Mouse (Mus musculus): ENCODE data around the gene Raver2. TPM values are rescaled to one million over a fixed set of nuclear protein-coding genes. Genes with fewer than 3 reads are reported as not detected.
A peak's percentile ranks its signal among the peaks of the same experiment; 100 is the strongest.

Raver2 gene
- 4.4 and 4.6 TPM in 2 replicates for polyA plus RNA-seq (2015; fragmentation: Nextera tagmentation; extraction: Ambion mirVana)

- Histone ChIP-seq H3K4me1 (peaks cover 11% of the 10 kb centered on the region), H3K4me3 (peak within 1 kb of the TSS; percentile 85), H3K27ac (no peak within 1 kb of the TSS), H3K9me3 (no peaks in the 10 kb centered on the region), H3K9ac (peak within 1 kb of the TSS; percentile 62), H3K4me2 (peak within 1 kb of the TSS; percentile 98), H3K27me3 (replicated peaks) (no peaks in the 10 kb centered on the region), H3K36me3 (replicated peaks) (no peaks in the 10 kb centered on the region)
- WGBS: 1% methylated on average over 51 of the region's 54 CpGs
- peak; percentile 85 for ATAC-seq (replicated peaks)
Observed at GRCm38 (mm10) chr4:101068786-101069153, at the start of gene Raver2. TSS of gene Raver2 (plus strand) at chr4:101068983.

- H3K27me3 ChIP-seq (replicated peaks): no peaks in the 10 kb centered on the region
- H3K36me3 ChIP-seq (replicated peaks): no peaks in the 10 kb centered on the region
- H3K4me1 ChIP-seq: no peaks in the 10 kb centered on the region
- H3K4me2 ChIP-seq: no peak within 1 kb of the TSS
- ATAC-seq (replicated peaks): no peak
- no peaks in the 10 kb centered on the region for H3K9me3 ChIP-seq
- 86% methylated on average over 4 of the region's 4 CpGs for WGBS
- H3K4me3 ChIP-seq: no peak within 1 kb of the TSS
- no peak within 1 kb of the TSS for H3K9ac ChIP-seq
- H3K27ac ChIP-seq: no peak within 1 kb of the TSS
Observed at GRCm38 (mm10) chr4:101020596-101020995, 48.2 kb upstream of the Raver2 start, which contains the start of gene Gm10577. TSS of gene Gm10577 (minus strand) at chr4:101020696.

GRCm38 (mm10) chr4:101026566-101026965, 42.2 kb upstream of the Raver2 start:
- ATAC-seq (replicated peaks): no peak
- H3K27ac ChIP-seq: no peak overlapping the region
- H3K36me3 ChIP-seq (replicated peaks): no peaks in the 10 kb centered on the region
- WGBS: 70% methylated on average over 5 of the region's 5 CpGs
- no peak overlapping the region for H3K4me2 ChIP-seq
- 0 out of 2 replicates have a peak, but pooled peaks cover 3% of the 10 kb centered on the region for H3K4me1 ChIP-seq
- no peaks in the 10 kb centered on the region for H3K27me3 ChIP-seq (replicated peaks)
- no peak overlapping the region for H3K9ac ChIP-seq
- no peak overlapping the region for H3K4me3 ChIP-seq
- no peaks in the 10 kb centered on the region for H3K9me3 ChIP-seq

GRCm38 (mm10) chr4:101026995-101027394, 41.8 kb upstream of the Raver2 start:
- 66% methylated on average over 2 of the region's 2 CpGs for WGBS
- Histone ChIP-seq H3K27me3 (replicated peaks) (no peaks in the 10 kb centered on the region), H3K27ac (no peak overlapping the region), H3K9ac (no peak overlapping the region), H3K4me1 (0 out of 2 replicates have a peak, but pooled peaks cover 3% of the 10 kb centered on the region), H3K36me3 (replicated peaks) (no peaks in the 10 kb centered on the region), H3K4me2 (no peak overlapping the region), H3K9me3 (no peaks in the 10 kb centered on the region), H3K4me3 (no peak overlapping the region)
- no peak for ATAC-seq (replicated peaks)

- H3K4me3 ChIP-seq: no peak overlapping the region
- no peak overlapping the region for H3K27ac ChIP-seq
- no peaks in the 10 kb centered on the region for H3K27me3 ChIP-seq (replicated peaks)
- no peak for ATAC-seq (replicated peaks)
- H3K36me3 ChIP-seq (replicated peaks): no peaks in the 10 kb centered on the region
- H3K4me1 ChIP-seq: 0 out of 2 replicates have a peak, but pooled peaks cover 3% of the 10 kb centered on the region
- no peak overlapping the region for H3K4me2 ChIP-seq
- no peak overlapping the region for H3K9ac ChIP-seq
- WGBS: 92% methylated on average over 9 of the region's 9 CpGs
- H3K9me3 ChIP-seq: no peaks in the 10 kb centered on the region
Observed at GRCm38 (mm10) chr4:101027852-101028411, 40.9 kb upstream of the Raver2 start.

GRCm38 (mm10) chr4:101033047-101033446, 35.7 kb upstream of the Raver2 start:
- H3K4me1 ChIP-seq: no peaks in the 10 kb centered on the region
- no peak overlapping the region for H3K4me2 ChIP-seq
- no peak overlapping the region for H3K4me3 ChIP-seq
- WGBS: 81% methylated on average over 3 of the region's 3 CpGs
- no peak overlapping the region for H3K27ac ChIP-seq
- H3K27me3 ChIP-seq (replicated peaks): no peaks in the 10 kb centered on the region
- no peaks in the 10 kb centered on the region for H3K9me3 ChIP-seq
- ATAC-seq (replicated peaks): no peak
- no peaks in the 10 kb centered on the region for H3K36me3 ChIP-seq (replicated peaks)
- H3K9ac ChIP-seq: no peak overlapping the region

GRCm38 (mm10) chr4:101035131-101035530, 33.7 kb upstream of the Raver2 start:
- H3K4me1 ChIP-seq: no peaks in the 10 kb centered on the region
- no peaks in the 10 kb centered on the region for H3K27me3 ChIP-seq (replicated peaks)
- no peak overlapping the region for H3K9ac ChIP-seq
- no peak overlapping the region for H3K27ac ChIP-seq
- no peak overlapping the region for H3K4me3 ChIP-seq
- H3K9me3 ChIP-seq: no peaks in the 10 kb centered on the region
- H3K36me3 ChIP-seq (replicated peaks): no peaks in the 10 kb centered on the region
- ATAC-seq (replicated peaks): no peak
- WGBS: 88% methylated on average over 5 of the region's 5 CpGs
- no peak overlapping the region for H3K4me2 ChIP-seq

GRCm38 (mm10) chr4:101037156-101037555, 31.6 kb upstream of the Raver2 start:
- no peaks in the 10 kb centered on the region for H3K9me3 ChIP-seq
- H3K36me3 ChIP-seq (replicated peaks): no peaks in the 10 kb centered on the region
- H3K4me3 ChIP-seq: no peak overlapping the region
- H3K27me3 ChIP-seq (replicated peaks): no peaks in the 10 kb centered on the region
- no peak overlapping the region for H3K9ac ChIP-seq
- no peak overlapping the region for H3K27ac ChIP-seq
- H3K4me1 ChIP-seq: no peaks in the 10 kb centered on the region
- 61% methylated on average over 7 of the region's 7 CpGs for WGBS
- ATAC-seq (replicated peaks): no peak
- H3K4me2 ChIP-seq: no peak overlapping the region

GRCm38 (mm10) chr4:101043691-101044090, 25.1 kb upstream of the Raver2 start:
- H3K27ac ChIP-seq: no peak overlapping the region

GRCm38 (mm10) chr4:101044149-101044548, 24.6 kb upstream of the Raver2 start:
- H3K9me3 ChIP-seq: no peaks in the 10 kb centered on the region
- H3K36me3 ChIP-seq (replicated peaks): no peaks in the 10 kb centered on the region
- no peak for ATAC-seq (replicated peaks)
- H3K4me3 ChIP-seq: no peak overlapping the region
- H3K4me1 ChIP-seq: no peaks in the 10 kb centered on the region
- H3K27me3 ChIP-seq (replicated peaks): no peaks in the 10 kb centered on the region
- H3K4me2 ChIP-seq: no peak overlapping the region
- H3K9ac ChIP-seq: no peak overlapping the region
- no peak overlapping the region for H3K27ac ChIP-seq

More at GRCm38 (mm10) chr4:101043691-101044090, 25.1 kb upstream of the Raver2 start:
- Histone ChIP-seq H3K9me3 (no peaks in the 10 kb centered on the region), H3K4me3 (no peak overlapping the region), H3K36me3 (replicated peaks) (no peaks in the 10 kb centered on the region), H3K4me2 (no peak overlapping the region), H3K27me3 (replicated peaks) (no peaks in the 10 kb centered on the region), H3K9ac (no peak overlapping the region), H3K4me1 (no peaks in the 10 kb centered on the region)
- ATAC-seq (replicated peaks): no peak
- WGBS: 86% methylated on average over 2 of the region's 2 CpGs

- no peak overlapping the region for H3K4me3 ChIP-seq
- H3K9ac ChIP-seq: no peak overlapping the region
- H3K9me3 ChIP-seq: no peaks in the 10 kb centered on the region
- H3K4me2 ChIP-seq: no peak overlapping the region
- no peak for ATAC-seq (replicated peaks)
- H3K27ac ChIP-seq: no peak overlapping the region
- 84% methylated on average over 4 of the region's 4 CpGs for WGBS
- no peaks in the 10 kb centered on the region for H3K36me3 ChIP-seq (replicated peaks)
- H3K4me1 ChIP-seq: no peaks in the 10 kb centered on the region
- H3K27me3 ChIP-seq (replicated peaks): no peaks in the 10 kb centered on the region
Observed at GRCm38 (mm10) chr4:101046576-101046975, 22.2 kb upstream of the Raver2 start.

- Histone ChIP-seq H3K27me3 (replicated peaks) (no peaks in the 10 kb centered on the region), H3K27ac (no peak overlapping the region), H3K9me3 (no peaks in the 10 kb centered on the region), H3K9ac (no peak overlapping the region), H3K4me3 (no peak overlapping the region), H3K4me2 (no peak overlapping the region), H3K4me1 (no peaks in the 10 kb centered on the region), H3K36me3 (replicated peaks) (no peaks in the 10 kb centered on the region)
- ATAC-seq (replicated peaks): no peak
- WGBS: 84% methylated on average over 2 of the region's 2 CpGs
Observed at GRCm38 (mm10) chr4:101062146-101062545, 6.6 kb upstream of the Raver2 start.

GRCm38 (mm10) chr4:101066401-101066800, 2.4 kb upstream of the Raver2 start:
- no peak for ATAC-seq (replicated peaks)
- Histone ChIP-seq H3K9ac (no peak overlapping the region), H3K9me3 (no peaks in the 10 kb centered on the region), H3K4me1 (peaks cover 11% of the 10 kb centered on the region), H3K27me3 (replicated peaks) (no peaks in the 10 kb centered on the region), H3K36me3 (replicated peaks) (no peaks in the 10 kb centered on the region), H3K4me3 (no peak overlapping the region), H3K4me2 (no peak overlapping the region), H3K27ac (no peak overlapping the region)
- WGBS: 62% methylated on average over 5 of the region's 5 CpGs

Measured in midbrain, embryonic 15.5 days (tissue).